Mouse (Mus musculus) C2C12 (cell line): ENCODE measurements around the gene Apaf1.

Source experiments
- CEBPB ChIP-seq: IDR thresholded peaks from one replicate; pipeline ENCODE4 v1.6.1; 2011; ENCODE audit warnings: low read depth, mild to moderate bottlenecking, control low read depth, moderate library complexity
- CTCF ChIP-seq: IDR thresholded peaks from one replicate; pipeline ENCODE4 v1.5.1; 2011; ENCODE audit not compliant: control insufficient read depth, insufficient read depth, insufficient read length
- MYOG ChIP-seq: IDR thresholded peaks from one replicate; pipeline ENCODE4 v1.6.1; 2011; ENCODE audit not compliant: control insufficient read depth, insufficient read length; ENCODE audit errors: extremely low read depth
- USF1 ChIP-seq: IDR thresholded peaks from one replicate; pipeline ENCODE4 v1.6.1; 2011; ENCODE audit warnings: low read depth, mild to moderate bottlenecking, control low read depth, moderate library complexity

GRCm38 (mm10) chr10:91073345-91073744, 9.2 kb downstream of the Apaf1 start:
- no peak for TF ChIP-seq CEBPB
- TF ChIP-seq CTCF: no peak
- TF ChIP-seq MYOG: no peak
- no peak for TF ChIP-seq USF1
